Mouse (Mus musculus) lung, embryonic 15.5 days (tissue): ENCODE data around the gene Xntrpc. TPM values are rescaled to one million over a fixed set of nuclear protein-coding genes. Genes with fewer than 3 reads are reported as not detected.
"Not testable (repeated sequence)": the region's sequence is repeated elsewhere in the genome, so short reads cannot be mapped to it uniquely, and the experiment has no call there.

ENCODE experiments used
- ATAC-seq: fragments of 200-750 bp; cut with Nextera tagmentation; 2 replicates; pipeline ENCODE4 v1.8.0; 2017; ENCODE audit warnings: moderate number of reproducible peaks, borderline replicate concordance; ENCODE audit not compliant: low FRiP score, low TSS enrichment; ENCODE audit errors: extremely low read depth
- H3K27ac ChIP-seq: fragments of 300-500 bp; sonication (generic); 2 replicates; pipeline ENCODE4 v1.5.1; 2015; ENCODE audit warnings: moderate library complexity, mild to moderate bottlenecking, inconsistent platforms
- H3K27me3 ChIP-seq: fragments of 300-500 bp; sonication (generic); 2 replicates; pipeline ENCODE4 v1.6.1; 2015; ENCODE audit warnings: inconsistent platforms
- H3K36me3 ChIP-seq: fragments of 300-500 bp; sonication (generic); 2 replicates; pipeline ENCODE4 v1.6.1; 2015; ENCODE audit warnings: inconsistent platforms
- H3K4me1 ChIP-seq: fragments of 300-500 bp; sonication (generic); 2 replicates; pipeline ENCODE4 v1.6.1; 2015; ENCODE audit warnings: inconsistent platforms
- H3K4me2 ChIP-seq: fragments of 300-500 bp; sonication (generic); 2 replicates; pipeline ENCODE4 v1.6.1; 2015; ENCODE audit warnings: inconsistent platforms, mild to moderate bottlenecking, moderate library complexity
- H3K4me3 ChIP-seq: fragments of 300-500 bp; sonication (generic); 2 replicates; pipeline ENCODE4 v1.5.1; 2015; ENCODE audit warnings: mild to moderate bottlenecking, inconsistent platforms
- H3K9ac ChIP-seq: fragments of 300-500 bp; sonication (generic); 2 replicates; pipeline ENCODE4 v1.6.1; 2015; ENCODE audit warnings: inconsistent platforms
- H3K9me3 ChIP-seq: fragments of 300-500 bp; sonication (generic); 2 replicates; pipeline ENCODE4 v1.6.1; 2016; ENCODE audit warnings: inconsistent platforms
- WGBS: fragments of 180-500 bp; shearing (Covaris S2); methylation state at CpG from one replicate; pipeline ENCODE4 v1.1.7; 2015; 5-methylcytosine and 5-hydroxymethylcytosine counted together
- polyA plus RNA-seq: library from polyadenylated mRNA; unstranded; fragments of >200 nt; fragmentation: Nextera tagmentation; extraction: Ambion mirVana; gene quantifications from 2 replicates; pipeline ENCODE4 v1.2.1, GENCODE M21; 2015

The Xntrpc gene
- polyA plus RNA-seq, 1 experiment from 2014 or later = 1.2 TPM

- no peak for ATAC-seq
- 93% methylated on average over 3 of the region's 3 CpGs for WGBS
- Histone ChIP-seq H3K27ac (no peak overlapping the region), H3K4me2 (no peak overlapping the region), H3K4me1 (no peaks in the 10 kb centered on the region), H3K27me3 (no peaks in the 10 kb centered on the region), H3K4me3 (no peak overlapping the region), H3K36me3 (peaks cover 84% of the 10 kb centered on the region), H3K9me3 (no peaks in the 10 kb centered on the region), H3K9ac (no peak overlapping the region)
Observed at GRCm38 (mm10) chr7:102037318-102037717, 28.2 kb upstream of the Xntrpc start.

GRCm38 (mm10) chr7:102042314-102042713 is 23.2 kb upstream of the Xntrpc start:
- Histone ChIP-seq H3K9ac (no peak overlapping the region), H3K4me1 (no peaks in the 10 kb centered on the region), H3K27me3 (no peaks in the 10 kb centered on the region), H3K4me3 (no peak overlapping the region), H3K36me3 (peaks cover 41% of the 10 kb centered on the region), H3K9me3 (no peaks in the 10 kb centered on the region), H3K4me2 (no peak overlapping the region), H3K27ac (no peak overlapping the region)
- ATAC-seq = no peak
- WGBS = 53% methylated on average over 2 of the region's 2 CpGs

- not testable (repeated sequence) for H3K9ac ChIP-seq, H3K4me3 ChIP-seq, H3K4me1 ChIP-seq, H3K4me2 ChIP-seq, H3K27me3 ChIP-seq, ATAC-seq, H3K9me3 ChIP-seq, H3K36me3 ChIP-seq, H3K27ac ChIP-seq
Observed at GRCm38 (mm10) chr7:102048524-102048923, 17.0 kb upstream of the Xntrpc start.

GRCm38 (mm10) chr7:102061353-102061752 is 4.2 kb upstream of the Xntrpc start:
- Histone ChIP-seq H3K9ac (no peak overlapping the region), H3K36me3 (peaks cover 15% of the 10 kb centered on the region; the same call in 1 of the 2 replicates), H3K4me2 (no peak overlapping the region), H3K27me3 (no peaks in the 10 kb centered on the region), H3K27ac (no peak overlapping the region), H3K4me1 (peaks cover 17% of the 10 kb centered on the region), H3K4me3 (no peak overlapping the region), H3K9me3 (no peaks in the 10 kb centered on the region)
- 84% methylated on average over 3 of the region's 3 CpGs for WGBS
- no peak for ATAC-seq

GRCm38 (mm10) chr7:102062203-102062602 is 3.3 kb upstream of the Xntrpc start:
- ATAC-seq = no peak
- Histone ChIP-seq H3K9ac (no peak overlapping the region), H3K27ac (no peak overlapping the region), H3K4me1 (peaks cover 20% of the 10 kb centered on the region), H3K27me3 (no peaks in the 10 kb centered on the region), H3K9me3 (no peaks in the 10 kb centered on the region), H3K36me3 (peaks cover 15% of the 10 kb centered on the region; the same call in 1 of the 2 replicates), H3K4me2 (no peak overlapping the region), H3K4me3 (no peak overlapping the region)
- 78% methylated on average over 1 of the region's 1 CpGs for WGBS

- 56% methylated on average over 9 of the region's 9 CpGs for WGBS
- peak overlapping the region; percentile 67 for H3K4me2 ChIP-seq
Observed at GRCm38 (mm10) chr7:102063891-102064290, 1.6 kb upstream of the Xntrpc start.

GRCm38 (mm10) chr7:102064655-102065045 is 863 bp upstream of the Xntrpc start:
- Histone ChIP-seq H3K4me1 (peaks cover 20% of the 10 kb centered on the region), H3K9me3 (no peaks in the 10 kb centered on the region), H3K4me3 (peak overlapping the region; percentile 70), H3K36me3 (0 out of 2 replicates have a peak, but pooled peaks cover 1% of the 10 kb centered on the region), H3K27me3 (no peaks in the 10 kb centered on the region), H3K9ac (peak overlapping the region; percentile 55), H3K27ac (peak overlapping the region; percentile 82), H3K4me2 (peak overlapping the region; percentile 67)
- ATAC-seq = peak; percentile 21; the same call in 1 of the 2 replicates
- WGBS = under 1% methylated on average over 9 of the region's 9 CpGs

More at GRCm38 (mm10) chr7:102063891-102064290, 1.6 kb upstream of the Xntrpc start:
- peaks cover 20% of the 10 kb centered on the region for H3K4me1 ChIP-seq
- no peak for ATAC-seq
- H3K4me3 ChIP-seq = peak overlapping the region; percentile 70
- no peak overlapping the region; the same call in 1 of the 2 replicates for H3K27ac ChIP-seq
- H3K27me3 ChIP-seq = no peaks in the 10 kb centered on the region
- peaks cover 9% of the 10 kb centered on the region; the same call in 1 of the 2 replicates for H3K36me3 ChIP-seq
- H3K9me3 ChIP-seq = no peaks in the 10 kb centered on the region
- peak overlapping the region; percentile 55 for H3K9ac ChIP-seq

- H3K9ac ChIP-seq = peak overlapping the region; percentile 55
- H3K9me3 ChIP-seq = no peaks in the 10 kb centered on the region
- peak overlapping the region; percentile 70 for H3K4me3 ChIP-seq
- no peaks in the 10 kb centered on the region for H3K27me3 ChIP-seq
- H3K36me3 ChIP-seq = peaks cover 7% of the 10 kb centered on the region; the same call in 1 of the 2 replicates
- H3K4me1 ChIP-seq = peaks cover 20% of the 10 kb centered on the region
- no peak for ATAC-seq
- WGBS = 57% methylated on average over 6 of the region's 6 CpGs
- H3K4me2 ChIP-seq = peak overlapping the region; percentile 67
- no peak overlapping the region for H3K27ac ChIP-seq
Observed at GRCm38 (mm10) chr7:102066363-102066762, 850 bp downstream of the Xntrpc start.

- H3K27ac ChIP-seq = no peak overlapping the region
- no peak for ATAC-seq
- H3K9ac ChIP-seq = no peak overlapping the region
- no peak overlapping the region for H3K4me2 ChIP-seq
- no peaks in the 10 kb centered on the region for H3K27me3 ChIP-seq
- no peak overlapping the region for H3K4me3 ChIP-seq
- no peaks in the 10 kb centered on the region for H3K9me3 ChIP-seq
- WGBS = 76% methylated on average over 7 of the region's 7 CpGs
- no peaks in the 10 kb centered on the region for H3K4me1 ChIP-seq
- peaks cover 77% of the 10 kb centered on the region for H3K36me3 ChIP-seq
Observed at GRCm38 (mm10) chr7:102076714-102077296, 11.3 kb downstream of the Xntrpc start.

- no peak for ATAC-seq
- 76% methylated on average over 7 of the region's 7 CpGs for WGBS
- H3K4me2 ChIP-seq = no peak overlapping the region
- peaks cover 81% of the 10 kb centered on the region for H3K36me3 ChIP-seq
- no peaks in the 10 kb centered on the region for H3K4me1 ChIP-seq
- no peaks in the 10 kb centered on the region for H3K27me3 ChIP-seq
- H3K27ac ChIP-seq = no peak overlapping the region
- no peak overlapping the region for H3K9ac ChIP-seq
- H3K9me3 ChIP-seq = no peaks in the 10 kb centered on the region
- H3K4me3 ChIP-seq = no peak overlapping the region
Observed at GRCm38 (mm10) chr7:102078517-102078916, 13.0 kb downstream of the Xntrpc start.

GRCm38 (mm10) chr7:102080311-102080710 is 14.8 kb downstream of the Xntrpc start:
- Histone ChIP-seq H3K4me3 (no peak overlapping the region), H3K27ac (no peak overlapping the region), H3K36me3 (peaks cover 78% of the 10 kb centered on the region), H3K9ac (no peak overlapping the region), H3K27me3 (no peaks in the 10 kb centered on the region), H3K4me2 (no peak overlapping the region), H3K4me1 (no peaks in the 10 kb centered on the region), H3K9me3 (no peaks in the 10 kb centered on the region)
- WGBS = 84% methylated on average over 8 of the region's 8 CpGs
- no peak for ATAC-seq

GRCm38 (mm10) chr7:102081784-102082183 is 16.3 kb downstream of the Xntrpc start:
- WGBS = 93% methylated on average over 5 of the region's 5 CpGs
- H3K4me3 ChIP-seq = no peak overlapping the region
- peaks cover 69% of the 10 kb centered on the region for H3K36me3 ChIP-seq
- no peak overlapping the region for H3K27ac ChIP-seq
- no peak for ATAC-seq
- H3K9ac ChIP-seq = no peak overlapping the region
- H3K4me1 ChIP-seq = no peaks in the 10 kb centered on the region
- H3K9me3 ChIP-seq = no peaks in the 10 kb centered on the region
- no peaks in the 10 kb centered on the region for H3K27me3 ChIP-seq
- no peak overlapping the region for H3K4me2 ChIP-seq
